Mouse (Mus musculus): ENCODE data around the gene Prm1. TPM values are rescaled to one million over a fixed set of nuclear protein-coding genes. Genes with fewer than 3 reads are reported as not detected.

Gene Prm1
- polyA plus RNA-seq, 1 experiment from 2014 or later, result not detected

- Histone ChIP-seq H3K9ac (0 out of 2 replicates have a peak overlapping the region, but pooled peaks have one; percentile 21), H3K4me1 (peaks cover 33% of the 10 kb centered on the region), H3K27ac (no peak overlapping the region), H3K4me2 (no peak overlapping the region), H3K36me3 (replicated peaks) (0 out of 2 replicates have a peak, but pooled peaks cover 11% of the 10 kb centered on the region), H3K27me3 (peaks cover 7% of the 10 kb centered on the region), H3K9me3 (no peaks in the 10 kb centered on the region), H3K4me3 (replicated peaks) (no peak overlapping the region)
- 76% methylated on average over 1 of the region's 1 CpGs for WGBS
- no peak for ATAC-seq (ENCODE audit: low FRiP score)
Observed at GRCm38 (mm10) chr16:10837903-10838302, 32.3 kb upstream of the Prm1 start.

DNA sequence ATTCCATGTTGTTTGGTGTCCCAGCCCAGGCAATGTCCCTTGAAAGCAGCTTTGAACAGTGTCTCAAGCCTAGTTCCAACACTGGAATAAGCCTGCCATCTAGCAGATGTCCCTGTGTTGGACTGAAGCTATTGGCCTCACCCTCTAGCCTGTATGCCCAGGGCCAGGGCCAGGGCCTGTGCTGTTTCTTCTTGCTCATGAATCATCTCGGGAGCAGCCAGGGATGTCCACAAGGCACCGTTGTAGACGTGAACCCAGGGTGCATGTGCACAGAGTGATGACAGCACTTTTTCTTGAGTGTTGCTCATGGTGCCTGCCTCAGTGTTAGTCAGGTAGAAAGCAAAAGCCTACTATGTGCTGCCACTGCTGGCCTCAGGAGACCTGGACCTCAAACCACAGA lies 31.6 kb upstream of the Prm1 start:
- Histone ChIP-seq H3K9me3 (no peaks in the 10 kb centered on the region), H3K4me1 (peaks cover 33% of the 10 kb centered on the region), H3K27me3 (peaks cover 7% of the 10 kb centered on the region), H3K4me2 (no peak overlapping the region), H3K27ac (no peak overlapping the region), H3K4me3 (replicated peaks) (no peak overlapping the region), H3K36me3 (replicated peaks) (0 out of 2 replicates have a peak, but pooled peaks cover 11% of the 10 kb centered on the region), H3K9ac (no peak overlapping the region)
- ATAC-seq (ENCODE audit: low FRiP score), result no peak
- 93% methylated on average over 3 of the region's 3 CpGs for WGBS

DNA sequence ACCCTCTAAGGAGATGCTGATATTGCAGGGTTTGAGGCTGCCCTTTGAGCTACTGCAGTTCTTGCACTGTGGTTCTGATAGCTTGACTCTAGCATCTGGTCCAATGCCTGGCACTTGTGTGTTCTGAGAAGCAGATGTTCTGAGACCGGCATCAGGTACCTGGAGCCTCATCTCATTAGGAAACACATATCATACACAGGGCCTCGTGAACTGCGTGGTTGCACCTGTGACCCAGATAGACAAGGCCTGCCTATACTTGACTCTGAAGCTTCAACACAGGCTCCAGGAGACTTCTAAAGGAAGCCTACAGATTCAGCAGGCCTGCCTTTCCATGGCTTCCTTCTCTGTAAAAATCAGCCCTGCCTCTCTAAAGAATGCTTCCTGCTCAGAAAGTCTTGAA lies 30.7 kb upstream of the Prm1 start:
- H3K9me3 ChIP-seq, result no peaks in the 10 kb centered on the region
- 93% methylated on average over 3 of the region's 3 CpGs for WGBS
- no peak overlapping the region for H3K27ac ChIP-seq
- no peak for ATAC-seq (ENCODE audit: low FRiP score)
- H3K4me1 ChIP-seq, result peaks cover 33% of the 10 kb centered on the region
- H3K4me3 ChIP-seq (replicated peaks), result no peak overlapping the region
- H3K27me3 ChIP-seq, result peaks cover 7% of the 10 kb centered on the region
- H3K9ac ChIP-seq, result no peak overlapping the region
- peak overlapping the region; percentile 95 for H3K4me2 ChIP-seq
- 0 out of 2 replicates have a peak, but pooled peaks cover 8% of the 10 kb centered on the region for H3K36me3 ChIP-seq (replicated peaks)

DNA sequence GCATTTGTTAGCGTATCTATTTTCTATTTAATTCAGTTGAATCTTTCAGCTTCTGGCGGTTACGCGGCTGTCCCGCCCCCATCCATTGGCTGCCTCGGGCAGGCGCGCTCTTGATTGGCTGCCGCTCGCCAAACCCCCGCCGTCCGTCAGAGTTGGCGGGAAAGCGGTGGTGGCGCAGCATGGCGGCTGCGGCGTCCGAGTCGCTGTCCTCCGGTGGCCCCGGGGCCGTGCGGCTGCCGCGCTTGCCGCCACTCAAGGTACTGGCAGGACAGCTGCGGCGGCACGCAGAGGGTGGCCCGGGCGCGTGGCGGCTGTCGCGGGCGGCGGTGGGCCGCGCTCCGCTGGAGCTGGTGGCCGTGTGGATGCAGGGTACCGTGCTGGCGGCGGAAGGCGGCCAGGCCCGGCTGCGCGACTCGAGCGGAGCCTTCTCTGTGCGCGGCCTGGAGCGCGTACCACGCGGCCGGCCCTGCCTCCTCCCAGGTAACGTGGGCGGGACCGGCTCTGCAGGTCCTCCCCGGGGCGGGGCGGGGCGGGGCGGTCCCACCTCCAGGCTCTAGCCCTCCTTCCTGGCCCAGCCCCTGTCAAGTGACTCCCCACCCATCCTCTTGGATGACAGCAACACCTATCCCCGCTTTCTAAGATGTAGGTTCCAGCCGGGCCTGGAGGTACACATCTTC lies 29.4 kb upstream of the Prm1 start, which contains the start of gene Rmi2:
Gene Rmi2, plus strand, starts transcription at position 149 of the 677 bp plus-strand sequence.
- Histone ChIP-seq H3K9me3 (no peaks in the 10 kb centered on the region), H3K9ac (peak within 1 kb of the TSS; percentile 85), H3K4me2 (peak within 1 kb of the TSS; percentile 95), H3K27me3 (peaks cover 7% of the 10 kb centered on the region), H3K4me1 (peaks cover 33% of the 10 kb centered on the region), H3K4me3 (replicated peaks) (peak within 1 kb of the TSS; percentile 90), H3K36me3 (replicated peaks) (0 out of 2 replicates have a peak, but pooled peaks cover 2% of the 10 kb centered on the region), H3K27ac (peak within 1 kb of the TSS; percentile 73; the same call in 1 of the 2 replicates)
- peak; percentile 96 for ATAC-seq (ENCODE audit: low FRiP score)
- under 1% methylated on average over 59 of the region's 69 CpGs for WGBS

DNA sequence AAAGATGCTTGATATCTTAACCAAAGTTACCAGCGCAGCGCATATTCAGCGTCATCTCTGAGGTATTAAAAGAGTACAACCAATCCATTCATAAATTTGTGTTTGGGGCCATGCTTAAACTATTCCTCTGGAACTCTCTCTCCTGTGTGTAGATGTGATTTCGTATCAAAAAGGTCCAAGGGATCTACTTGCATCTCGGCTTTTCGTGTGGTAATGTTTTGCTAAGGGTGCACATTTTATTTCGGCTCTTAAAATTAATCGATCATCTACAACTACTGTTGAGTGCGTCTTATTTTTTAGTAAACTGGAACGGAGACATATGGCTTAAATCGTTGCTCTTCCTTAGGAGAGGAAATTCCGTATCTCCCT lies 28.9 kb upstream of the Prm1 start:
- peak overlapping the region; percentile 95 for H3K4me2 ChIP-seq
- H3K27ac ChIP-seq, result no peak overlapping the region
- ATAC-seq (ENCODE audit: low FRiP score), result no peak
- no peaks in the 10 kb centered on the region for H3K9me3 ChIP-seq
- peak overlapping the region; percentile 90 for H3K4me3 ChIP-seq (replicated peaks)
- peak overlapping the region; percentile 85; the same call in 1 of the 2 replicates for H3K9ac ChIP-seq
- H3K27me3 ChIP-seq, result peaks cover 7% of the 10 kb centered on the region
- no peaks in the 10 kb centered on the region for H3K36me3 ChIP-seq (replicated peaks)
- WGBS, result 10% methylated on average over 12 of the region's 12 CpGs
- peaks cover 33% of the 10 kb centered on the region for H3K4me1 ChIP-seq

DNA sequence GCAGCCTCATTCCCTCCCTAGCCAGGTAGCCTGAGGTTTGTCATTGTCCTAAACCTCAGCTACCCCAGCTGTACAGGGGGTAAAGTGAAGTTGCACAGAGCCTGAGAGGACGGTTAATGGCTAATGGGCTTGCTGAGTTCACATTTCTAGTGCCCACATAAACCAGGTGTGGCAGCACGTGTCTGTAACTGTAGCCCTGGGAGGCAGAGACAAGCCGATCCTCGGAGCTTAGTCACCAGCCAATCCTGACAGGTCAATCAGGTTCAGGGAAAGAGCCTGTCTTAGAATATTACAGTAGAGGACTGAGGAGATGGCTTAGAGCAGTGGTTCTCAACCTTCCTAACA lies 22.8 kb upstream of the Prm1 start:
- no peak overlapping the region for H3K4me3 ChIP-seq (replicated peaks)
- H3K27me3 ChIP-seq, result no peaks in the 10 kb centered on the region
- no peaks in the 10 kb centered on the region for H3K36me3 ChIP-seq (replicated peaks)
- H3K9ac ChIP-seq, result no peak overlapping the region
- WGBS, result 88% methylated on average over 4 of the region's 4 CpGs
- H3K9me3 ChIP-seq, result no peaks in the 10 kb centered on the region
- no peak overlapping the region for H3K4me2 ChIP-seq
- no peak overlapping the region for H3K27ac ChIP-seq
- no peak for ATAC-seq (ENCODE audit: low FRiP score)
- no peaks in the 10 kb centered on the region for H3K4me1 ChIP-seq

DNA sequence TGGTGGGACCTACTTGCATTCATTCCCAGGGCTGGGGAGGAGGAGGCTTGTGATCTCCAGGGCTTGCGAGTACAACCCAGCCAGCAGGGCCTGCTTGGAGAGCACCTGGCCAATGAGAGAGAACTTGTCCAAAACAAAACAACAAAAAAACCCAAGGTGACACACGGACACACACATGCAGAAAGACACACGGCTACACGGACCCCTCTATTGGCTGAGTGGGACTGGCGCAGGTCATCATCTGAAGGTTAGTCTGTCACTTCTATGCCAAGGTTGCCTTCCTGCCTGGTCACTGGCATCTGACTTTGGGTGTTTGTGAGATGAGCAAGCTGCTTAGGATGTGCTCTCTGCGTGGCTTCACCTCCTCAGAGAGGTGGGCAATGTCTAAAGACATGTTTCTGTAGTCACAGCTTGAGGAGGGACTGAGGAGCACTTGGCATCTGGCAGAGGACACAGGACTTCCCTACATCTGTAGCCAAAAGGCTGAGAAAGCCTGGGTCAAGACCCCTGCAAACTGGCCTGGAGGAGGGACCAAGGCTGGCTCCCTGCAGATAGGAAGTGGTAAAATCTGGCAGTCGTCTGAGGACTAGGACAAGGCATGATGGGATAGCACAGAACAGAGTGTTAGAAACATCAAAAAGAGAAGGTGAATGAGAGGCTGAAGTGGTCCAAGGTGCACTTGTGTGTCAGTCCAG lies 22.3 kb upstream of the Prm1 start:
- Histone ChIP-seq H3K27ac (no peak overlapping the region), H3K4me3 (replicated peaks) (no peak overlapping the region), H3K4me2 (no peak overlapping the region), H3K4me1 (no peaks in the 10 kb centered on the region), H3K9me3 (no peaks in the 10 kb centered on the region), H3K9ac (no peak overlapping the region), H3K27me3 (no peaks in the 10 kb centered on the region), H3K36me3 (replicated peaks) (no peaks in the 10 kb centered on the region)
- WGBS, result 85% methylated on average over 7 of the region's 7 CpGs
- ATAC-seq (ENCODE audit: low FRiP score), result no peak

DNA sequence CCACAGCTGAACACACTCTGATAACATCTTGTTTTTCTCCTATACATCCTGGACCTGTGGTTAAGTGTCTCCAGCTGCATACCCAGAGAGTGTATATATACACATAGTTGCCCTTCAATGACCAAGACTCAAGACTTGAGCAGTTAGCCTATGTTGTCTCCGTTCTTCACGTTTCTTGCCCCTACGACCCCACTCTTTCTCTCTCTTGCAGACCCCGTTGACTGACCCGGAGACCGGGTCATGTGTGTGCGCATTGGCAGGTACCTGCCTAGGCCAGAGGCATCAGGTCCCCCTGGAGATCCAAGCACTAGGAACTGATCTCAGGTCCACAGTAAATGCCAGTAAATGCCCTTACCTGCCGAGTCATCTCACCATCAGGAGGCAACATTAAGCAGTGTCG lies 21.6 kb upstream of the Prm1 start:
- H3K4me1 ChIP-seq, result no peaks in the 10 kb centered on the region
- WGBS, result 94% methylated on average over 9 of the region's 9 CpGs
- no peak overlapping the region for H3K4me3 ChIP-seq (replicated peaks)
- no peaks in the 10 kb centered on the region for H3K9me3 ChIP-seq
- H3K4me2 ChIP-seq, result no peak overlapping the region
- H3K27me3 ChIP-seq, result no peaks in the 10 kb centered on the region
- H3K9ac ChIP-seq, result no peak overlapping the region
- H3K36me3 ChIP-seq (replicated peaks), result no peaks in the 10 kb centered on the region
- H3K27ac ChIP-seq, result no peak overlapping the region
- no peak for ATAC-seq (ENCODE audit: low FRiP score)

GRCm38 (mm10) chr16:10825840-10826239 lies 20.2 kb upstream of the Prm1 start:
- Histone ChIP-seq H3K4me3 (replicated peaks) (no peak overlapping the region), H3K9me3 (no peaks in the 10 kb centered on the region), H3K36me3 (replicated peaks) (no peaks in the 10 kb centered on the region), H3K27ac (no peak overlapping the region), H3K9ac (no peak overlapping the region), H3K4me1 (no peaks in the 10 kb centered on the region), H3K4me2 (no peak overlapping the region), H3K27me3 (no peaks in the 10 kb centered on the region)
- ATAC-seq (ENCODE audit: low FRiP score), result no peak
- WGBS, result 86% methylated on average over 4 of the region's 4 CpGs

DNA sequence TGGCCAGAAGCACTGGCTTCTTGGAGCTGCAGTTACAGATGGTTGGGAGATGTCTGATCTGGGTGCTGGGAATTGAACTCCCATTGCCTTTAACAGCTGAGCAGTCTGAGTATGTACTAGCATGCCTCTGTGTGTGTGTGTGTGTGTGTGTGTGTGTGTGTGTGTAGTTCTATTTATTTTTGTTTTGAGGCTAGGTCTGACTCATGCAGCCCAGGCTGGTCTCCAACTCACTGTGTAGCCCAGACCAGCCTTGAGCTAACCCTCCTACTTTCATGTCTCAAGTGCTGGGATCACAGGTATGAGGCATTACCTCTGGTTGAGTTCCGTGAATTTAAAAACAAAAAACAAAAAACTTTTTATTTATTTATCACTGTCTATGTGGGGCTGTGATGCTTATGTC lies 18.9 kb upstream of the Prm1 start:
- ATAC-seq (ENCODE audit: low FRiP score), result no peak
- no peak overlapping the region for H3K4me3 ChIP-seq (replicated peaks)
- no peaks in the 10 kb centered on the region for H3K4me1 ChIP-seq
- no peak overlapping the region for H3K27ac ChIP-seq
- H3K4me2 ChIP-seq, result no peak overlapping the region
- H3K9ac ChIP-seq, result no peak overlapping the region
- no peaks in the 10 kb centered on the region for H3K9me3 ChIP-seq
- WGBS, result 83% methylated on average over 1 of the region's 1 CpGs
- no peaks in the 10 kb centered on the region for H3K27me3 ChIP-seq
- H3K36me3 ChIP-seq (replicated peaks), result no peaks in the 10 kb centered on the region

GRCm38 (mm10) chr16:10821387-10821786 lies 15.7 kb upstream of the Prm1 start:
- 76% methylated on average over 4 of the region's 4 CpGs for WGBS
- no peaks in the 10 kb centered on the region for H3K27me3 ChIP-seq
- H3K4me3 ChIP-seq (replicated peaks), result no peak overlapping the region
- H3K36me3 ChIP-seq (replicated peaks), result no peaks in the 10 kb centered on the region
- no peak overlapping the region for H3K9ac ChIP-seq
- no peaks in the 10 kb centered on the region for H3K9me3 ChIP-seq
- no peak for ATAC-seq (ENCODE audit: low FRiP score)
- no peak overlapping the region for H3K4me2 ChIP-seq
- H3K27ac ChIP-seq, result no peak overlapping the region
- H3K4me1 ChIP-seq, result no peaks in the 10 kb centered on the region

- Histone ChIP-seq H3K9me3 (no peaks in the 10 kb centered on the region), H3K27ac (no peak overlapping the region), H3K4me2 (no peak overlapping the region), H3K27me3 (no peaks in the 10 kb centered on the region), H3K36me3 (replicated peaks) (no peaks in the 10 kb centered on the region), H3K9ac (no peak overlapping the region), H3K4me1 (no peaks in the 10 kb centered on the region), H3K4me3 (replicated peaks) (no peak overlapping the region)
- 66% methylated on average over 3 of the region's 3 CpGs for WGBS
- no peak for ATAC-seq (ENCODE audit: low FRiP score)
Observed at GRCm38 (mm10) chr16:10819966-10820365, 14.3 kb upstream of the Prm1 start.

Data from forebrain, embryonic 12.5 days (tissue).